Mouse (Mus musculus): Measurements from ENCODE around the gene Hrh1. TPM values are rescaled to one million over a fixed set of nuclear protein-coding genes. Genes with fewer than 3 reads are reported as not detected.
"Not testable (repeated sequence)": the region's sequence is repeated elsewhere in the genome, so short reads cannot be mapped to it uniquely, and the experiment has no call there.

Hrh1 gene
- polyA plus RNA-seq, 1 experiment from 2014 or later = 0.46 TPM

GRCm38 (mm10) chr6:114473541-114473940, 75.8 kb downstream of the Hrh1 start:
- 56% methylated on average over 5 of the region's 5 CpGs for WGBS
- Histone ChIP-seq H3K4me3 (ENCODE audit: low read depth, low read length) (no peak overlapping the region), H3K27me3 (replicated peaks; ENCODE audit: control insufficient read depth, insufficient read depth, low read length) (no peaks in the 10 kb centered on the region), H3K9ac (ENCODE audit: low read depth, low read length) (no peak overlapping the region), H3K4me2 (replicated peaks; ENCODE audit: low read depth) (no peak overlapping the region), H3K36me3 (ENCODE audit: control insufficient read depth, insufficient read depth) (no peaks in the 10 kb centered on the region), H3K27ac (ENCODE audit: low read depth, low read length) (no peak overlapping the region), H3K9me3 (ENCODE audit: control insufficient read depth) (no peaks in the 10 kb centered on the region), H3K4me1 (replicated peaks; ENCODE audit: control insufficient read depth, insufficient read depth, low read length) (no peaks in the 10 kb centered on the region)
- ATAC-seq = no peak
- no peak for TF ChIP-seq CTCF (IDR thresholded peaks at IDR 0.05; ENCODE audit: low read depth)

GRCm38 (mm10) chr6:114474059-114474458, 76.3 kb downstream of the Hrh1 start:
- H3K36me3 ChIP-seq (ENCODE audit: control insufficient read depth, insufficient read depth) = no peaks in the 10 kb centered on the region
- H3K4me1 ChIP-seq (replicated peaks; ENCODE audit: control insufficient read depth, insufficient read depth, low read length) = no peaks in the 10 kb centered on the region
- WGBS = 76% methylated on average over 3 of the region's 3 CpGs
- H3K4me3 ChIP-seq (ENCODE audit: low read depth, low read length) = no peak overlapping the region
- TF ChIP-seq CTCF (IDR thresholded peaks at IDR 0.05; ENCODE audit: low read depth) = no peak
- no peak overlapping the region for H3K4me2 ChIP-seq (replicated peaks; ENCODE audit: low read depth)
- H3K9ac ChIP-seq (ENCODE audit: low read depth, low read length) = no peak overlapping the region
- H3K27me3 ChIP-seq (replicated peaks; ENCODE audit: control insufficient read depth, insufficient read depth, low read length) = no peaks in the 10 kb centered on the region
- no peak overlapping the region for H3K27ac ChIP-seq (ENCODE audit: low read depth, low read length)
- H3K9me3 ChIP-seq (ENCODE audit: control insufficient read depth) = no peaks in the 10 kb centered on the region
- no peak for ATAC-seq

- Histone ChIP-seq H3K4me1 (replicated peaks; ENCODE audit: control insufficient read depth, insufficient read depth, low read length) (no peaks in the 10 kb centered on the region), H3K27ac (ENCODE audit: low read depth, low read length) (no peak overlapping the region), H3K9ac (ENCODE audit: low read depth, low read length) (no peak overlapping the region), H3K4me2 (replicated peaks; ENCODE audit: low read depth) (no peak overlapping the region), H3K27me3 (replicated peaks; ENCODE audit: control insufficient read depth, insufficient read depth, low read length) (no peaks in the 10 kb centered on the region), H3K36me3 (ENCODE audit: control insufficient read depth, insufficient read depth) (no peaks in the 10 kb centered on the region), H3K4me3 (ENCODE audit: low read depth, low read length) (no peak overlapping the region), H3K9me3 (ENCODE audit: control insufficient read depth) (no peaks in the 10 kb centered on the region)
- no peak for ATAC-seq
- WGBS = 91% methylated on average over 4 of the region's 4 CpGs
- no peak for TF ChIP-seq CTCF (IDR thresholded peaks at IDR 0.05; ENCODE audit: low read depth)
Measured at GRCm38 (mm10) chr6:114474911-114475310, 77.2 kb downstream of the Hrh1 start.

GRCm38 (mm10) chr6:114478771-114479170, 81.0 kb downstream of the Hrh1 start:
- WGBS = 45% methylated on average over 4 of the region's 4 CpGs
- no peak overlapping the region for H3K27ac ChIP-seq (ENCODE audit: low read depth, low read length)
- no peak for TF ChIP-seq CTCF (IDR thresholded peaks at IDR 0.05; ENCODE audit: low read depth)
- no peak overlapping the region for H3K4me3 ChIP-seq (ENCODE audit: low read depth, low read length)
- H3K4me2 ChIP-seq (replicated peaks; ENCODE audit: low read depth) = no peak overlapping the region
- no peak overlapping the region for H3K9ac ChIP-seq (ENCODE audit: low read depth, low read length)
- no peaks in the 10 kb centered on the region for H3K36me3 ChIP-seq (ENCODE audit: control insufficient read depth, insufficient read depth)
- no peak for ATAC-seq
- no peaks in the 10 kb centered on the region for H3K27me3 ChIP-seq (replicated peaks; ENCODE audit: control insufficient read depth, insufficient read depth, low read length)
- H3K4me1 ChIP-seq (replicated peaks; ENCODE audit: control insufficient read depth, insufficient read depth, low read length) = no peaks in the 10 kb centered on the region
- H3K9me3 ChIP-seq (ENCODE audit: control insufficient read depth) = no peaks in the 10 kb centered on the region

- Histone ChIP-seq H3K4me1 (replicated peaks; ENCODE audit: control insufficient read depth, insufficient read depth, low read length) (no peaks in the 10 kb centered on the region), H3K4me3 (ENCODE audit: low read depth, low read length) (no peak overlapping the region), H3K4me2 (replicated peaks; ENCODE audit: low read depth) (no peak overlapping the region), H3K27me3 (replicated peaks; ENCODE audit: control insufficient read depth, insufficient read depth, low read length) (no peaks in the 10 kb centered on the region), H3K9ac (ENCODE audit: low read depth, low read length) (no peak overlapping the region), H3K36me3 (ENCODE audit: control insufficient read depth, insufficient read depth) (no peaks in the 10 kb centered on the region), H3K9me3 (ENCODE audit: control insufficient read depth) (no peaks in the 10 kb centered on the region), H3K27ac (ENCODE audit: low read depth, low read length) (no peak overlapping the region)
- no peak for ATAC-seq
- TF ChIP-seq CTCF (IDR thresholded peaks at IDR 0.05; ENCODE audit: low read depth) = peak; percentile 60
- WGBS = 92% methylated on average over 16 of the region's 16 CpGs
Measured at GRCm38 (mm10) chr6:114479644-114480410, 82.1 kb downstream of the Hrh1 start.

- no peak overlapping the region for H3K4me2 ChIP-seq (replicated peaks; ENCODE audit: low read depth)
- no peak for ATAC-seq
- no peak overlapping the region for H3K9ac ChIP-seq (ENCODE audit: low read depth, low read length)
- TF ChIP-seq CTCF (IDR thresholded peaks at IDR 0.05; ENCODE audit: low read depth) = no peak
- H3K36me3 ChIP-seq (ENCODE audit: control insufficient read depth, insufficient read depth) = no peaks in the 10 kb centered on the region
- H3K4me1 ChIP-seq (replicated peaks; ENCODE audit: control insufficient read depth, insufficient read depth, low read length) = no peaks in the 10 kb centered on the region
- no peak overlapping the region for H3K4me3 ChIP-seq (ENCODE audit: low read depth, low read length)
- H3K27ac ChIP-seq (ENCODE audit: low read depth, low read length) = no peak overlapping the region
- H3K27me3 ChIP-seq (replicated peaks; ENCODE audit: control insufficient read depth, insufficient read depth, low read length) = no peaks in the 10 kb centered on the region
- H3K9me3 ChIP-seq (ENCODE audit: control insufficient read depth) = no peaks in the 10 kb centered on the region
- WGBS = 73% methylated on average over 3 of the region's 3 CpGs
Measured at GRCm38 (mm10) chr6:114489371-114489770, 91.6 kb downstream of the Hrh1 start.

GRCm38 (mm10) chr6:114492588-114492987, 94.9 kb downstream of the Hrh1 start:
- H3K4me2 ChIP-seq (replicated peaks; ENCODE audit: low read depth) = not testable (repeated sequence)

GRCm38 (mm10) chr6:114494987-114495386, 97.3 kb downstream of the Hrh1 start:
- not testable (repeated sequence) for ATAC-seq; H3K4me2 ChIP-seq (replicated peaks; ENCODE audit: low read depth); H3K36me3 ChIP-seq (ENCODE audit: control insufficient read depth, insufficient read depth)

More at GRCm38 (mm10) chr6:114492588-114492987, 94.9 kb downstream of the Hrh1 start:
- not testable (repeated sequence) for H3K4me1 ChIP-seq (replicated peaks; ENCODE audit: control insufficient read depth, insufficient read depth, low read length); H3K27ac ChIP-seq (ENCODE audit: low read depth, low read length); ATAC-seq; H3K36me3 ChIP-seq (ENCODE audit: control insufficient read depth, insufficient read depth); H3K27me3 ChIP-seq (replicated peaks; ENCODE audit: control insufficient read depth, insufficient read depth, low read length); H3K9ac ChIP-seq (ENCODE audit: low read depth, low read length); H3K4me3 ChIP-seq (ENCODE audit: low read depth, low read length); H3K9me3 ChIP-seq (ENCODE audit: control insufficient read depth)
- 65% methylated on average over 9 of the region's 10 CpGs for WGBS

GRCm38 (mm10) chr6:114514038-114514437, 116.3 kb downstream of the Hrh1 start:
- not testable (repeated sequence) for H3K9ac ChIP-seq (ENCODE audit: low read depth, low read length); H3K4me3 ChIP-seq (ENCODE audit: low read depth, low read length); H3K9me3 ChIP-seq (ENCODE audit: control insufficient read depth); H3K36me3 ChIP-seq (ENCODE audit: control insufficient read depth, insufficient read depth); H3K4me1 ChIP-seq (replicated peaks; ENCODE audit: control insufficient read depth, insufficient read depth, low read length); ATAC-seq; H3K4me2 ChIP-seq (replicated peaks; ENCODE audit: low read depth); H3K27ac ChIP-seq (ENCODE audit: low read depth, low read length); H3K27me3 ChIP-seq (replicated peaks; ENCODE audit: control insufficient read depth, insufficient read depth, low read length)
- WGBS = 27% methylated on average over 15 of the region's 17 CpGs

More at GRCm38 (mm10) chr6:114494987-114495386, 97.3 kb downstream of the Hrh1 start:
- not testable (repeated sequence) for H3K27me3 ChIP-seq (replicated peaks; ENCODE audit: control insufficient read depth, insufficient read depth, low read length); H3K9me3 ChIP-seq (ENCODE audit: control insufficient read depth); H3K4me1 ChIP-seq (replicated peaks; ENCODE audit: control insufficient read depth, insufficient read depth, low read length); H3K9ac ChIP-seq (ENCODE audit: low read depth, low read length); H3K4me3 ChIP-seq (ENCODE audit: low read depth, low read length); H3K27ac ChIP-seq (ENCODE audit: low read depth, low read length)
- WGBS = 23% methylated on average over 10 of the region's 12 CpGs

Measured in intestine, postnatal 0 days (tissue).